Mouse (Mus musculus) left cerebral cortex, postnatal 36 days (tissue): ENCODE data around the gene Calhm3. TPM values are rescaled to one million over a fixed set of nuclear protein-coding genes. Genes with fewer than 3 reads are reported as not detected.
A peak's percentile ranks its signal among the peaks of the same experiment; 100 is the strongest.
"Not testable (repeated sequence)": the region's sequence is repeated elsewhere in the genome, so short reads cannot be mapped to it uniquely, and the experiment has no call there.

Source experiments
- DNase-seq, 2 experiments: peaks; one replicate each; pipeline ENCODE4 v3.0.0; 2021 to 2022; ENCODE audit warnings: low spot score in 2 of 2, mixed read lengths in 1 of 2
- intact Hi-C: fragments of 180-260 bp; cut with DNase I; formaldehyde crosslinking; loops from one replicate; pipeline ENCODE4 v1.15.1; 2025
- total RNA-seq, 2 experiments: library from RNA; stranded (reverse); gene quantifications; 2 replicates each; pipeline ENCODE4 v1.2.3; 2021

Gene Calhm3
- total RNA-seq, 2 experiments from 2014 or later: not detected

DNA sequence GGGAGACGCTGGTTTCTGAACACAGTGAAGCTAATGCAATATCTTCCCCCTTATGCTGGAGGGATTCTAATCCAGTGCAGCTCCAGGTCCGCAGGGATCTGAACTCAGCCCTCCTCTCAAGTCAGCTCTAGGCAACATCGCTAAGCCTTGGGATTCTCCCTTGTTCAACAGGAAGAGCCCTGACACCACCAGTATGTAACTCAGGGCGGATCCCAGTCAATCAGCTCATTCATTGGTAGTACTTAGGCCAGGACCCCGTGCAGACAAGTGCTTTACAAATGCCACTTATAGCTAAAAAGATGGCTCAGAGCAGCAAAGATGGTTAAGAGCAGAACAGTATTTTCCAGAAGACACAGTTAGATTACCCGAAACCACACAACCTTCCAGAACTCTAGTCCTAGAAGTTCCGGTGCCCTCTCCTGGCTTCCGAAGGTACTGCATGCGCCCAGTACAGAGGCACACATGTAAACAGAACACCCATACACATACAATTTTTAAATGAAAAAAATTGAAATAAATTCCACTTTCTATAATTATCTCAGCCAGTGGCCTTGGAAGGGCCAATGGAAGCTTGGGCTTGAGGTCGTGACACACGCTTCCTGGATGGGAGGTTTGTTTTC, 11.3 kb upstream of the Calhm3 start:
- intact Hi-C loops: loop anchor here (2.0 to 5.0 kb wide), 2 partner anchors 48 to 102 kb away; partner anchors contain the start of gene Taf5
- peak; percentile 82 to 89 for DNase-seq

DNA sequence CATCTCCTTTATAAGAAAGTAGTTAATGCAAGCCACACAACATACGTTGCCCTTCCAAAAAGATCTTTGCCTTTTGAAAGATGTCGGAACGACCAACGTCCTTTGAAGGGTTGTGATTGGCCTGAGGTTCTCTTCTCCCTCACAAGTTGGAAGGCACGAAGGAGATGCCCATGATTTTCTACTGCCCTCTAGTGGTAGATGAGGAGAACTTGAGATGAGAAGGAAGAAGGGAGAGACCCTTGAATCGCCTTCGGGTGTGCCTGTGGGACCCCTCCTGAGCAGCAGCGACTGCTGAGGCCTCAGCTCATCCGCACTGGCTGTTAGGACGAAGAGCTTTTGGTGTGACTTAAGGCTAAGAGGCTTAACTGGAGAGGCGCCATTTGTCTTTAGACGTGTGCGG, 10.7 kb upstream of the Calhm3 start:
- DNase-seq: no peak
- intact Hi-C loops: loop anchor here (2.0 to 5.0 kb wide), 2 partner anchors 47 to 101 kb away; partner anchors contain the start of gene Taf5

DNA sequence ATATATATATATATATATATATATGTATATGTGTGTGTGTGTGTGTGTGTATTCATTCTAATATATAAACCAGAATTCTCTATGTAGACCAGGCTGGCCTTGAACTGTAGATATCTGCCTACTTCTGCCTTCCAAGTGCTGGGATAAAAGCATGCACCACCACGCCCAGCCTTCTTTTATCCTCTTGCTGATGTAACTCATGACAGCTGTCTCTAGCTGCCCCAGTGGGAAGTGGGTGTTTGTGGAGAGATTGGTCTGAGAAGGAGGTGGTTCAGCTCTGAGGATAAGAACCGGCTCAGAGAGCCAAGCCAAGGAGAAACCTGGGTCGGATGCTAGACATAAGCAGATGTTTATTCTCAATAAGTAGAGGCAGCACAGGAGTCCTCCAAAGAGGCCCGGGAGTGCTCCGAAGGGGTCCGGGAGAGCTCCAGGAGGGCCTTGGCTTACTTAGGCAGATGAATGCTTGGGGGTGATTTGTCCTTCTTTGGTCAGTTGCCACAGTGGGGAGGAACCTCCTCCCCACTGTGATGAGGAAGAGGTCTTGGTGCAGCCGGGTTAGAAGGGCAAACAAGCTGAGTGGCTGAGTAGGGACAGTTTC, 10.2 kb upstream of the Calhm3 start:
- no peak for DNase-seq
- intact Hi-C loops: loop anchor here (2.0 to 5.0 kb wide), 2 partner anchors 47 to 100 kb away; partner anchors contain the start of gene Taf5

DNA sequence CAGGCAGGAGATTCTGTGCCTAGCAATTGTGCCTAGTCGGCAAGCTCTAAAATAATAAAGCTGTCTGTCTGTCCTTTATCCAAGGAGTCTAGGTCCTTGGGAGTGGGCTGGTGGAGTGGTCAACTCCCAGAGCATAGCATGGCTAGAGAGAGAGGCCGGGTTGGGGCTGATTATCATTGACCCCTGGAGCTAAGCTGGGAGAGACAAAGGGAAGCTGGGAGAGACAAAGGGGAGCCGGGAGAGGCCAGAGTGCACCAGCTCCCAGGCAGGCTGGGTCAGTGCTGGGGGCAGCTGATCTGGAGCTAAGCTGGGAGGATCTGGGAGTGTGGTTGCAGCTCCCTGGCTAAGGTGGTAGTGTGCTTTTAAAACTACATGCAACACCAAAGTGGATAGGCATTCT, 9.2 kb upstream of the Calhm3 start:
- intact Hi-C loops: loop anchor here (5.0 kb wide), 1 partner anchor 99 kb away; the partner anchor contains the start of gene Taf5
- no peak for DNase-seq

DNA sequence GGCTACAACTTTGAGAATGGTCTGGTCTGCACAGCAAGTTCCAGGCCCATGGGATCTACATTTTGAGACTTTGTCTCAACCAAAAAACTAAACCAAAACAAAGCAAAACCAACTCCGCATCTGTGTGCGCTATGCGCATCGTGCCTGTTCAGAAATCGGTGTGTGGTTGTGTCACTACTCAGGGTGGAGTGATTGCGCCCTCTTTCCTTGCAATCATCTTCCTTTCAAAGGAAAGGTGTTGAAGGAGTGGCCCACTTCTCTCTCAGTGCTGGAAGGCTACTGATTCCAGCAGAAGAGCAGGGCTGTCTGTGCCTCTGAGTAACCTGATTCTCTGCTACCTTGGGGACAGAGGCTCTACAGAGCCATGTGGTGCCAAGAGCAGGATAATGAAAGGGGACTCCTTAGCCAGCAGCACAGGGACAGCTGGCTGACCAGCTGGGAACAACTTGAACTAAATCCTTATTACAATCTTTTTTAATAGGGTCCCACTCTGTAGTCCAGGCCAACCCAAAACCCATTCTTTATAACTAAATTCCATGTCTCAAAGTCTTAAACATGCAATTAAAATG, 5.7 kb upstream of the Calhm3 start:
- no peak for DNase-seq
- intact Hi-C loops: no loop called here

DNA sequence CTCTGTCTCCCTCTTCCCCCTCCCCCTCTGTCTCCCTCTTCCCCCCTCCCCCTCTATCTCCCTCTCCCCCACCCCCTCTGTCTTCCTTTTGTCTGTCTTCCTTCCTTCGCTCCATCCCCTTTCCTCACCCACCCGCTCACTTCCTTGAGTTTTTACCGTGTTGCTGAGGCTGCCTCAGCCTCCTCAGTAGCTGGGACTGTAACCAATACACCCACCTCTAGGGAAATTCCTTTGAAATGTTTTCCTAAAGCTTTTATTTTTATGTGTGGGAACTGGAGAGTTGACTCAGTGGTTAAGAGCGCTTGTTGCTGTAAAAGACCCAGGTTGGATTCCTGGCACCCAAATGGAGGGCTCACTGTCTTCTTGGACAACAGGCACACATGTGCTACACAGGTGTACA, 4.1 kb upstream of the Calhm3 start:
- no peak for DNase-seq
- intact Hi-C loops: loop anchor here (2.0 kb wide), 1 partner anchor 25 kb away; no protein-coding TSS in a partner anchor

DNA sequence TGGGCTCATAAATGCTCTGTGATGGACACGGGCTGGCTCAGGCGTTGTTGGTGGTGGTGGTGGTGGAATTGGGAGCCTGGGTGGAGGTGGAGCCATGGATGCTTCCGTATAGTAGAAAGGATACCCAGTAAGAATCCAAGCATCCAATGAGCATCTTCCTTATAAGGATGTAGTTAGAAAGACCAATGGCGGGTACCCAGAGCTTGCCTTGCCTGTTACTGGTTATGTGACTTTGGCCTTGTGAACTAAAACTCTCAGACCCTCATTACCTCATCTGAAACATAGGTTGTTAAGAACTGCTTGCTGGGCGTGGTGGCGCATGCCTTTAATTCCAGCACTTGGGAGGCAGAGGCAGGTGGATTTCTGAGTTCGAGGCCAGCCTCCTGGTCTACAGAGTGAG, 3.8 kb downstream of the Calhm3 start:
- intact Hi-C loops: no loop called here
- no peak for DNase-seq

DNA sequence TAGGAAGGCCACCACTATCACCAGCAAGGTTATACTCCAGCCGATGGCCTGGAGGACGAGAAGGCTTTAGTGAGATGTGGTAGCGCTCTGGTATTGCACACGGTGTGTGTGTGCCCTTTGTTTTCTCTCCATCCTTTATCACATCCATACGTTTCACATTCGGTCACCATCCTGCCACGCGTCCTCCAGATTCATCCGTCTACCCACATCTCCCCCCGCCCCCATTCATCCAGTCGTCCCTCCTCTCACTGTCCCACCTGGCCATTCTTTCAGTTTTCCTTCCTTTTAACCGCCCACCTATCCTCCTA, 5.5 kb downstream of the Calhm3 start:
- intact Hi-C loops: no loop called here

DNA sequence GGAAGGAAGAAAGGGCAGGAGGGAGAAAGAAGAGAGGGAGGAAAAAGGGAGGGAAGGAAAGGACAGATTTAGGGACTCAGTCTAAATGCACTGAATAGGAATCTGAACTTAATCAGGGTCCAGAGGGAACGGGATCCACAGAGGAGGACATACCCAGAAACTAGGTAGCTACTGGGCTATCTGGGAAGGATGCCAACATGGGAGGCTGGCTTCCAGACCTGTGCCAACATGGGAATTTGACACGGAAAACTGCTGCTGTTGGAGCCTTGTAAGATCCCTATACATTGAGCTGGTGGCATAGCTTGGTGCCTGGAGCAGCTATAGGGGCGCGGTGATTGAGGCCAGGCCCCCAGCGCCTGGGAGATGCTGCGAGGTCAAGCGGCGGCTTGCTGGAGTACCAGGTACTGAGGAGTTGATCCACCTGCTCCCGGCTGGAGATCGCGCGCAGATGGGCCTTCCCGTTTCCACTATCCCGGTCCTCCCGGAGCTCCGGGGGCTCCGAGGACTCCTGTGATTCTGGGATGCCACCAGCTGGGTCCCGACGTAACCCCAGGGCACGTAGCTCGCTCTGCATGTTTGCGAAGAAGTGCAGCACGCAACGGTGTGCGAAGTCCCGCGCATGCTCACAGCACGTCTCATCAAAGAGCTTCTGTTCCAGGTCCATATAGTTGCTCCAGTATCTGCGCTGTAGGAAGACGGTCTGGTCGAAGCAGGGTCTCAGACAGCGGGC, 6.1 kb downstream of the Calhm3 start:
- peak; percentile 37 to 45 for DNase-seq
- intact Hi-C loops: no loop called here

More for the DNA sequence above, 5.5 kb downstream of the Calhm3 start:
- DNase-seq: no peak

DNA sequence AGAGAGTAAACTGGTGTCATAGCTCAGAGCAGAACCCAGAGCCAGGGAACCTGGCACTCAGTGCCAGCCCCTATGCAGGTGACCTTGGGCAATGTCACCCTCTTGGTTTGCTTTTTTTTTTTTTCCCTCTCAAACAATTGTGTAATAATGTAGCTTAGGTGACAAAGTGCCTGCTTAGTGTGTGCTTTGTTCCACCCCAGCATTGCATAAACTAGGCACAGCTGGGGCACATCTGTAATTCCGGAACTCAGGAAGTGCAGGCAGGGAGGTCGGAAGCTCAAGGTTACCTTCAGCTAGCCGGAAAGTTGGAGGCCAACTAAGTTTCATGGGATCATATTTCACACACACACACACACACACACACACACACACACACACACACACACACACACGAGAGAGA, 7.7 kb downstream of the Calhm3 start:
- intact Hi-C loops: no loop called here
- no peak for DNase-seq

DNA sequence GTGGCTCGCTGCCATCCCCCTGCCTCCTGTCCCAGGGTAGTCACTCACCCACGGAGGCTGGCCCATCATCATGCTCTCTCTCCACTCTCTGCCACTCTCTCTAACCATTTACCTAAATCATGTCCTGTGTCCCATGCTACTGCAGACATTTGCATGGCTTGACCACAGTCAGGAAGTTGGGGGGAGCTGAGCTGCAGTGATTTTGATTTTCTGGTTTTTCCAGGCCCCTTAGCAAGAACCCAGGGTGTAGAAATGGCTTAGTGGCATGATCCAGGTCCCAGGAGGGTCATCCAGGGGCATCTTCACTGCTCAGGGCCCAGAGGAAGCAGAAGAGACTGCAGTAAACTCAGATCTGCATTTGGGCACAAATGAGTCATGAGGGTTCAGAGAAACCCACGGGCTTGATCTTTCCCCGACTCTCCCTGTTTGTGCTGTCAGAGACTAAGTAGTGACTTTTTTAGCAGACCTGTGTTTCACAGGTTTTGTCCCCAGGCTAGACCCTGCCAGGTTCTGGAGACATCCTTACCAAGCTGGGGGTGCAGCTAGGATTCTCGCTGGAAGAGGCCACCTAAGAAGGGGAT, 9.2 kb downstream of the Calhm3 start:
- intact Hi-C loops: no loop called here
- no peak for DNase-seq

DNA sequence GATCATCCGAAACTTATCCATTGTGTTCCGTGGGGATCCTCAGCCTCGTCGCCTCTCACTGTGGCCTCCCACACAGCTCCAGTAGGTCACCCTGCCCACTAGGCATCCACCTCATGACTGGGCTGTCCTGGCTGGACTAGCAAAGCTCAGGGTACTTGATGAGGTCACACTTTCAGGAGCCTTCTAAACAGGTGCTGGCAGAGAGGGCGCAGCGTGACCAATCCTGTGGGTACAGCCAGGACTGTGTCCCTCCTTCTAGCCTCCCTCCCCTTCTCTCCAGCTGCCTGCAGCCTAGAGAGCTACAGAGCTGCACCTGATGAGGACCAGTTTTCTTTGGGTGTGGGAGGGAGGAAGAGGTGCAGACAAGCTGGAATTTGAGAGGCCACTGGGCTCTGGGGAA, 13.4 kb downstream of the Calhm3 start, which contains the start of gene Calhm1:
Gene Calhm1, minus strand, starts transcription at position 101 of the 400 bp plus-strand sequence.
- intact Hi-C loops: no loop called here
- DNase-seq: no peak

DNA sequence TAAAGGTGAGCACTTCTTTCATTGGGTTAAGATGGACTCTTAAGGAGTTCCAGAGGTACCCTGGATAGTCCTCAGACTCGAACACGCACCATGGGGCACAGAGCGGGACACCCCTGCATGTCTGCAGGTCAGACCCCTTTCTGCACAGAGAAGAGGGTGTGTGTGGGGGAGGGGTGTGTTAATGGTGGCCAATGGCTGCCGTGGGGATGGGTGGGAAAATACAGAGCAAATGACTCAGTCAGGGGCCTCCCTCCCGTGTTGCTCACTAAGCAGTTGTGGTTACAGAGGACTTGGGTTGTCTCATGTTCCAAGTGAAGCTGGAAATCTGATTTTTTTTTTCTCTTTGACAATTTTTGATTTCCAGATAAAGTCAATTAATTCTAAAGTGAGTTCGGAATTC, 15.1 kb downstream of the Calhm3 start:
- no peak for DNase-seq
- intact Hi-C loops: no loop called here

DNA sequence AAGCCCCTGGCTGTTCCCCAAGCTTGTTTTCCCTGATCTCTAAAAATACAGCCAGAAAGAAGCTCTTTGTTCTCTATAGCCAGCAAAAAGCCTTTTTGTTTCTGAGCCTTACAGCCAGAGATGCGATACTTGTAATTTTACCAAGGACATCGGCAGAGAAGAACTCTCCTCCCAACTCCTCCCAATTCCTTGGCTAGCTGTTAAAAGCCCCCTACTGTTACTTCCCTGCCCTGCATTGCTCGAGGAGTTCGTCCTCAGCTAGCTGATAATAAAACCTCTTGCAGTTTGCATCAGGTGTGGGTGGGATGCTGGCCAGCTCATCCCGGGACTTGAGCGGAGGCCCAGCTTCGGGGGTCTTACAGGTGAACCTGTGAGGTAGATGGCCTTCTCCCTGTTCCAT, 18.0 kb downstream of the Calhm3 start:
- intact Hi-C loops: not testable (repeated sequence)

DNA sequence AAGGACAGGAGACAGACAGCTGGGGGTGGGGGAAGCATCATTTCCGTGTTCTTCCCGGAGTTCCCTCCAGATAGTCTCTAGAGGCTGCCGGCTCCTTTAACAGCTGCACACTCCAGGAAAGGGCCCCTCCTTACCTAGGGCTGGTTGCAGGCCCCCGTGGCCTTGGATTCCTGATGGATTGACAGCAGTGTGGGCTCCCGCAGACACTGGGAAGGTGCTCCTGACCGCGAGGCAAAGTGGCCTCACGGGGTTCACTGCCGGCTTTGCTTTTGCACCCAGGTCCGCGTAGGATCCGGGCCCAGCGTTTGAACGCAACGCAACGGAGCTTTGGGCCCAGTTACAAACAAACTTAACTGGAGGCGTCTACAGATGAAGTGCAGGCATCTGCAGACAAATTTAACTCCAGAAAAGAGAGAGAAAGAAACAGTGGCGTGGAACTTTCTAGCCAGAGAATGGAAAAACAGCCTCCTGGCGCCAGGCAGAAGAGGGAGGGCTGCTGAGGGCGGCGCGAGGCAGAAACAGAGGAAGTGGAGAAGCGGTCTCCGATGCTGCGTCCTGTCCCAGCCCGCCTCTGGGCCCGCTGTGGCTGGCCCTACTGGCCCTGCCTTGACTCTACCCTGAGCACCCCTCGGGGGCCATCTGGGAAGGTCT, 19.7 kb downstream of the Calhm3 start, which contains the start of gene Calhm2:
Gene Calhm2, minus strand, starts transcription at position 524 of the 651 bp plus-strand sequence.
- intact Hi-C loops: loop anchor here (2.0 kb wide), 1 partner anchor 23 kb away; no protein-coding TSS in a partner anchor
- peak; percentile 70 to 72 for DNase-seq

More for the DNA sequence above, 18.0 kb downstream of the Calhm3 start:
- not testable (repeated sequence) for DNase-seq

DNA sequence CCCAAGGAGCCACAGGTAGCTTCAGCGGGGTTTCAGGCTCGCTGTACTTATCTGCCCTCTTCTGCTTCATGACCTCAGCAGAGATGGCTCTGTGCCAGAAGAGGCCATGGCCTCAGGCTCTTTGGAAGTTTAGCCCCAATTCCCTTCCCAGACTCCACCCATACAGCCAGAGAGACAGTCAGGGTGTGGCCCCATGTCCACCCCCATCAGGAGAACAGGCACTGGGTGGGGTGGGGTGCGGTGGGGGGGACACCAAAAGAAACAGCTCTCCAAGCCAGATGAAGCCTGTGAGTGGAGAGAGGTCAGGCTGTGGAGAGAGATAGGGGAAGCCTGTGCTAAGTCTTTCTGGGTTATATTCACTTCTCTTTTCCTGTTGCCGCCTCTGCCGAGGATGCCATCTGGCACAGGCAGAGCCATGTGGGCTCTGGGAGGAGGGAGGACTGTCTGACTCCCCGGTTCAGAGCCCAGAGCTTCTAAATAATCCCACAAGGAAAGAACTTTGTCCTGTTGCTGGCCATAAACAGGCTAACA, 20.4 kb downstream of the Calhm3 start:
- DNase-seq: peak; percentile 49 to 70
- intact Hi-C loops: loop anchor here (2.0 kb wide), 1 partner anchor 24 kb away; no protein-coding TSS in a partner anchor

DNA sequence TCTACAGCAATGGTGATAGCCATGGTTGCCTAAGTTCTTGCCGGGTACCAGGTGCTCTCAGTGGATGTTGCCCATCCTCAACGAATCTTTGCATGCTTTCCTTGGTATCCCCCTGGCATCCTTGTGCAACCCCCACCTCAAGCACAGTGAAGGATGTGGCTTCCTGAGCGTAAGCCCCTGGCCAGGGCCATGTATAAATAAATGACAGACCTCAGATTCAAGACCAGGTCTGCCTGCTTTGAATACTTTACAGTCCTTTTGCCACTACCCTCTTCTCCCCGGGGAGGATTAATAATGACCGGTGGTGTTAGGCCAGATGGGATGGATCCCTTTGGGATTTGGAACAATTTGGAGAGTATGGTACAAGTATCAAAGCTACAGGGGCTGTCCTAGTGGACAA, 21.4 kb downstream of the Calhm3 start:
- intact Hi-C loops: loop anchor here (2.0 kb wide), 1 partner anchor 25 kb away; no protein-coding TSS in a partner anchor

DNA sequence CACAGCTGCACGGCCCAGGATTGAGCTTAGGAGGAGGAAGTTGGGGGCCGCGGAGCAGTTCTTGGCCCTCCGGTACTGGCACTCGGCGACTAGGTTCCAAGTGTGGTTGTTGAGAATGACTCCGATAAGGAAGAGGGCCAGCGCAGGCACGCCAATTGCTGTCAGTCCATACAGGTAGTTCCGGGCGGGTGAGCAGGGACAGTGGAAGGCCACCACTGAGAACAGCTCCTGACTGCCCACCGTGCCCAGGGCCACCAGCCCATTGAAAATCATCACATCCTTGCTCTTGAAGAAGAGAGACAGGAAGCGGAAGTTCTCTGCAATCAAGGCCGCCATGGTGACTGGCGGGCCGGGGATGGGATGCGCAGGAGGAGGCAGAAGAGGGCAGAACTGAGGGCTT, 22.0 kb downstream of the Calhm3 start:
- intact Hi-C loops: no loop called here
- no peak for DNase-seq

More for the DNA sequence above, 21.4 kb downstream of the Calhm3 start:
- no peak for DNase-seq

DNA sequence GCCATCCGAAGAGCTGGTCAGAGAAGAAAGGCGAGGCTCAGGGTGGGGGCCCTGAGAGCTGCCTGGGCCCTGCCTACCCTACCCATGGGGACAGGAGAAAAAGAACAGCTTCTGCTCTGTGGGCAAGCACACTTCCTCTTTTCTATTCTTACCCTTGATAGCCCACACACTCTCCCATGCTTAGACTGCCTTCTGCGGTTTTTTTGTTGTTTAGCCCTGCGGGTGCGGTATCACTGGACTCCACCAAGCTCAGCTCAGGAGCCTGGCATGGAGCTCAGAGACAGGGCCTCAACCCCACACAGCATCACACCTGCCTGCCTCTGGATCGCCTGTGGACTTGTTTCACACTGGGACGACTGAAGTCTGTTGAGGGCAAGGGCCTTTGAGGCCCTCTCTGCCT, 24.4 kb downstream of the Calhm3 start:
- peak in 1 of 2 experiments; percentile 54 for DNase-seq
- intact Hi-C loops: no loop called here
